Mouse (Mus musculus) forebrain, embryonic 10.5 days (tissue): ENCODE measurements around the gene Il13ra2. TPM values are rescaled to one million over a fixed set of nuclear protein-coding genes. Genes with fewer than 3 reads are reported as not detected.
"Not testable (repeated sequence)": the region's sequence is repeated elsewhere in the genome, so short reads cannot be mapped to it uniquely, and the experiment has no call there.

Experiments
- DNase-seq: peaks from one replicate; pipeline ENCODE4 v3.0.0-alpha.2; 2017; ENCODE audit warnings: low spot score; ENCODE audit errors: extremely low spot score
- H3K27ac ChIP-seq: fragments of 300-500 bp; sonication (generic); 2 replicates; pipeline ENCODE4 v1.5.1; 2016; ENCODE audit warnings: mild to moderate bottlenecking
- H3K27me3 ChIP-seq: fragments of 300-500 bp; sonication (generic); 2 replicates; pipeline ENCODE4 v1.6.1; 2016; ENCODE audit warnings: mild to moderate bottlenecking; ENCODE audit not compliant: poor library complexity, severe bottlenecking
- H3K36me3 ChIP-seq: fragments of 300-500 bp; sonication (generic); replicated peaks from 2 replicates; pipeline ENCODE4 v1.6.1; 2016; ENCODE audit warnings: mild to moderate bottlenecking, moderate library complexity
- H3K4me1 ChIP-seq: fragments of 300-500 bp; sonication (generic); 2 replicates; pipeline ENCODE4 v1.6.1; 2016
- H3K4me3 ChIP-seq: fragments of 300-500 bp; sonication (generic); 2 replicates; pipeline ENCODE4 v1.5.1; 2016; ENCODE audit warnings: mild to moderate bottlenecking, moderate library complexity
- H3K9me3 ChIP-seq: fragments of 300-500 bp; sonication (generic); 2 replicates; pipeline ENCODE4 v1.6.1; 2016; ENCODE audit warnings: mild to moderate bottlenecking, moderate library complexity
- WGBS: fragments of 180-500 bp; shearing (Covaris S2); methylation state at CpG from one replicate; pipeline ENCODE4 v1.1.7; 2016; 5-methylcytosine and 5-hydroxymethylcytosine counted together
- polyA plus RNA-seq: library from polyadenylated mRNA; unstranded; fragments of >200 nt; fragmentation: Nextera tagmentation; extraction: Ambion mirVana; gene quantifications from 2 replicates; pipeline ENCODE4 v1.2.1, GENCODE M21; 2016

The Il13ra2 gene
- polyA plus RNA-seq: not detected in 2 replicates

DNA sequence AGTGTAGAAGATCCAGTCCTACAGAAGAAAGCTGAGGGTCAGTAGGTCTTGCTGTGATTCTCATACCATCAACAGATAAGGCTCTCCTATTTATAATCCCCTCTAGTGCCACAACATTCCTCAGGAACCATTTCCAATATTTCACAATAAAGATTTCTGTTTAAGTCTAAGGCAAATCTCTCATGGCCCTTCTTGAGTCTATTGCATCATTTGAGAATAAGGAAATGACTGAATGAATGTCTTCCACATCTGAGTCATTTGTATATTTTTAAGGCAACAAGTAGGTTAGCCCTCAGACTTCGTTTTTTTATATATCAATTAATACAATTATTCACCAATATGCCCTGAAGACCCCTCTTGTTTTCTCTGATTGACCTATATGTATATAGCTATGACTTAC lies at the start of gene Il13ra2:
Il13ra2 (minus strand) TSS at position 64 of the 400 bp plus-strand sequence.
- WGBS: 53% methylated on average over 1 of the region's 1 CpGs
- Histone ChIP-seq H3K4me1 (no peaks in the 10 kb centered on the region), H3K9me3 (no peaks in the 10 kb centered on the region), H3K27ac (no peak within 1 kb of the TSS), H3K27me3 (no peaks in the 10 kb centered on the region), H3K4me3 (no peak within 1 kb of the TSS), H3K36me3 (no peaks in the 10 kb centered on the region)
- no peak for DNase-seq

DNA sequence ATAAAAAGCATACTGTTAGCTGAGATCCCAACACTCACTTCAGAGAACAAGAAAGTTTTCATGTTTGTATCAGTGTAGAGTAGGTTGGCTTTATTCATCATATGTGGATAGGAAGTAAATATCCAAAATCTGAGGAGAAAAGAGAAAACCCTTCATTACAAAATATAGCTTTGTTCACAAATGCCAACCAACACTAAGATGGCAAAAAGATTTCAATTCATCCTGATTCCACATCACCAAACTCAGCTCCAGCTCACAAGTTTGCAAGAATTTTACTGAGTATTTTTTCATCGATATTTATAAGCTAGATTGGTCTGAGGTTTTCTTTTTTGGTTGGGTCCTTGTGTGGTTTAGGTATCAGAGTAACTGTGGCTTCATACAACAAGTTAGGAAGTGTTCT lies 24.6 kb upstream of the Il13ra2 start, which contains the start of gene Vmn1r239-ps:
Vmn1r239-ps (minus strand) TSS at position 101 of the 400 bp plus-strand sequence.
- not testable (repeated sequence) for H3K4me3 ChIP-seq, H3K27me3 ChIP-seq, H3K36me3 ChIP-seq, H3K9me3 ChIP-seq, DNase-seq, H3K27ac ChIP-seq, H3K4me1 ChIP-seq
- 86% methylated on average over 1 of the region's 1 CpGs for WGBS

DNA sequence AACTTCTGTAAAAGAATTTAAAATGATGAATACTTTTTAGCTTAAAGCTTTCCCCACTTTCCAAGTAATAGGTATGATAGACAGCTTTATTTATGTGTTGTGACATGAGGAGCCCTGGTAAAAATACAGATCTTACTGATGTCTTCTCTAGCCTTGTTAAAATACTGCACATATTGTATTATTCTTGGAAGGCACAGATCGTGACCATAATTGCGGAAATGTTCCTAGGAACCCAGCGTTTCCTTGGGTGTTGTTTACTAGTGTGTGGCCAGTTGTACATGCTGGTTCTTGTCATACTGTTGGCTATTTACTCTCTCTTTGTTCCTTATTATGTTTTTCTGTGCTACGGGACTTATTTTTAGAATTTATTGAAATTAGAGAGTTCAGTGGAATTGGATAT lies 14.4 kb upstream of the Il13ra2 start:
- WGBS: 93% methylated on average over 4 of the region's 4 CpGs
- no peak for DNase-seq
- no peaks in the 10 kb centered on the region for H3K36me3 ChIP-seq
- H3K27me3 ChIP-seq: no peaks in the 10 kb centered on the region
- H3K9me3 ChIP-seq: no peaks in the 10 kb centered on the region
- no peaks in the 10 kb centered on the region for H3K4me1 ChIP-seq
- no peak overlapping the region for H3K27ac ChIP-seq
- no peak overlapping the region for H3K4me3 ChIP-seq

DNA sequence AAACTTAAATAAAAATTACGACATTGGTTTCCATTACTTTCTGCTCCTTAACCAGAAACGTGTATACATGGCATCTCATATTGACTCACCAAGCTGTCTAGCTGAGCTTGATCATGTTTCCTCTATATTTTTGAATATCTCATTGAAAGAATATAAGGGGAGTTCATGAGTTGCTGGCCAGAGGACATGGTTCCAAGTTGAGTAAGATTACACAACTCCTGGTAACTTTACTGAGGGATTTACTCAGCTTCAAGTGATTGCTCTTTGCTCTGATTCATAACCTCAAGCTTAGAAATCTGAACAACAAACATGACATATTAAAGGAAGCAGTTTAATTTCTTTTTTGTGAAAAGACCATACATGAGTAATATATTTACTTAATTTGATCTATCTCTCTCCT lies 6.4 kb upstream of the Il13ra2 start:
- no peaks in the 10 kb centered on the region for H3K27me3 ChIP-seq
- no peak overlapping the region for H3K27ac ChIP-seq
- H3K9me3 ChIP-seq: no peaks in the 10 kb centered on the region
- H3K4me3 ChIP-seq: no peak overlapping the region
- no peaks in the 10 kb centered on the region for H3K36me3 ChIP-seq
- WGBS: 81% methylated on average over 2 of the region's 2 CpGs
- H3K4me1 ChIP-seq: no peaks in the 10 kb centered on the region
- DNase-seq: no peak

DNA sequence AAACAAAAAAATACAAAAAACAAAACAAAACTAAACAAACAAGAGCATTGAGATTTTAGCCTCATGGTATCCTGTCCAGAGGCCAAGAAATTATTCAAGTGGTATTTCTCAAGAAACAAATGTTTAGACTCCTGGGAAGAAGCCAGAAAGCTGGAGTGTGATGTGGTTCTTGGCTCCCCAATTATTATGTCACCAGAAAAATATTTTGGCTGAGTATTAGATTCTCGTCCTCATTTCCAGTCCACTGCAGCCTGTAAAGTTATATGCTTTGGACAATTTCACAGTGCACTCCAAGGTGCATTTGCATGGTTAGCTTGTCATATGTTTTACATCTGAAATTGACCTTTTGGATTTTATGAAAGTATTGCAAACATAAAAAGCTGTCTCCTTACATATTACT lies 761 bp upstream of the Il13ra2 start:
- Histone ChIP-seq H3K4me3 (no peak overlapping the region), H3K36me3 (no peaks in the 10 kb centered on the region), H3K4me1 (no peaks in the 10 kb centered on the region), H3K27ac (no peak overlapping the region), H3K9me3 (no peaks in the 10 kb centered on the region), H3K27me3 (no peaks in the 10 kb centered on the region)
- DNase-seq: no peak
- 82% methylated on average over 1 of the region's 1 CpGs for WGBS

DNA sequence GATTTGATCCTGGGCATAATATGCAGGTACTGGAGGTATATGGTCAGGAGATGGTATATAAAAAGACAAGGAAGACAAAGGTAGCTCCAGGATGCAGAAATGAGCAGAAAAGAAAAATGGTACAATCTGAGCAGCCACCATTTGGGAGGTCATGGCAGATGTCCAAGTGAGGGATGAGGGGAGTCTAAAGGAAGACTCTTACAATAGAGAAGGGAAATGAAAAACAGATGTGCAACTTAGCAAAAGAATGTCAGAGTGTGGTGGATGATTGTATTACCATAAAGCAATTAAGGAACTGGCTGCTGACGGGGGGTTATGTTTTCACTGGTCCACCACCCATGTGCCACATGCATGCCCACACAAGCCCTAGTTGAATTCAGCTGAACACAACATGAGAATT lies 35.5 kb downstream of the Il13ra2 start:
- no peaks in the 10 kb centered on the region for H3K9me3 ChIP-seq
- no peaks in the 10 kb centered on the region for H3K27me3 ChIP-seq
- DNase-seq: no peak
- H3K27ac ChIP-seq: no peak overlapping the region
- no peak overlapping the region for H3K4me3 ChIP-seq
- 81% methylated on average over 1 of the region's 1 CpGs for WGBS
- H3K36me3 ChIP-seq: no peaks in the 10 kb centered on the region
- H3K4me1 ChIP-seq: no peaks in the 10 kb centered on the region

DNA sequence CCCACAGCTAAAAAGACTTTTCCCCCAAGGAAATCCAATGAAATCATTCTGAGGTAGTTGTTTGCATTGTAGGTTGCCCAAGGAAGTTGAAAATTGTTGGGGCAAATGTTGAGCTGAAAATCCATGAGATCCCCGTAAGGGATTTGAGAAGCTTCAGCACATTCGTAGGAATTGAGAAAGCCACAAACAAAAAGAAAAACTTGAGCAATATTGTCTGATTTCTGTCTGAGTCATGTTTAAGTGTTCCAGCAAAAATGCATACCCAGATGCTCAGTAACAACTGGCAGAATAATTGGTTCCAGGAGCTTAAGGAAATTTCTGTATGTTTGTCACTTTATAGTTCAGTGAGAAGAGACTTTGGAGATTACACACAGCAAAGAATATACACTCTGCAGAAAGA lies 79.8 kb downstream of the Il13ra2 start:
- H3K36me3 ChIP-seq: no peaks in the 10 kb centered on the region
- no peaks in the 10 kb centered on the region for H3K9me3 ChIP-seq
- whole genome bisulfite sequencing: 91% methylated on average over 2 of the region's 2 CpGs
- H3K4me3 ChIP-seq: no peak overlapping the region
- H3K27me3 ChIP-seq: no peaks in the 10 kb centered on the region
- DNase-seq: no peak
- no peak overlapping the region for H3K27ac ChIP-seq
- no peaks in the 10 kb centered on the region for H3K4me1 ChIP-seq

Other genes with a start within 250 kb of the Il13ra2 start
- gene Vmn1r239-ps, start 24.5 kb upstream of the Il13ra2 start, polyA plus RNA-seq: not detected in 2 replicates
- gene Lrch2, start 124.9 kb upstream of the Il13ra2 start, polyA plus RNA-seq: 5.5 and 5.7 TPM in 2 replicates